Mouse (Mus musculus) embryonic facial prominence, embryonic 10.5 days (tissue): Measurements from ENCODE around the gene Medag. TPM values are rescaled to one million over a fixed set of nuclear protein-coding genes. Genes with fewer than 3 reads are reported as not detected.

Experiments used
- DNase-seq: peaks from one replicate; pipeline ENCODE4 v3.0.0-alpha.2; 2017; ENCODE audit warnings: low spot score
- H3K27ac ChIP-seq: fragments of 300-500 bp; sonication (generic); replicated peaks from 2 replicates; pipeline ENCODE4 v1.5.1; 2016; ENCODE audit warnings: mild to moderate bottlenecking
- H3K27me3 ChIP-seq: fragments of 300-500 bp; sonication (generic); replicated peaks from 2 replicates; pipeline ENCODE4 v1.6.1; 2016; ENCODE audit warnings: low read depth, mild to moderate bottlenecking; ENCODE audit not compliant: poor library complexity, severe bottlenecking
- H3K36me3 ChIP-seq: fragments of 300-500 bp; sonication (generic); replicated peaks from 2 replicates; pipeline ENCODE4 v1.6.1; 2016; ENCODE audit warnings: mild to moderate bottlenecking, moderate library complexity
- H3K4me1 ChIP-seq: fragments of 300-500 bp; sonication (generic); 2 replicates; pipeline ENCODE4 v1.6.1; 2016
- H3K4me3 ChIP-seq: fragments of 300-500 bp; sonication (generic); 2 replicates; pipeline ENCODE4 v1.5.1; 2016; ENCODE audit warnings: mild to moderate bottlenecking, moderate library complexity
- H3K9me3 ChIP-seq: fragments of 300-500 bp; sonication (generic); 2 replicates; pipeline ENCODE4 v1.6.1; 2016; ENCODE audit warnings: mild to moderate bottlenecking
- WGBS: fragments of 180-500 bp; shearing (Covaris S2); methylation state at CpG from one replicate; pipeline ENCODE4 v1.1.7; 2016; 5-methylcytosine and 5-hydroxymethylcytosine counted together
- polyA plus RNA-seq: library from polyadenylated mRNA; unstranded; fragments of >200 nt; fragmentation: Nextera tagmentation; extraction: Ambion mirVana; gene quantifications from 2 replicates; pipeline ENCODE4 v1.2.1, GENCODE M21; 2016

Medag gene
- polyA plus RNA-seq, 1 experiment from 2014 or later = 0.17 TPM

GRCm38 (mm10) chr5:149388947-149389346, 22.6 kb upstream of the Medag start:
- WGBS = 86% methylated on average over 5 of the region's 5 CpGs
- Histone ChIP-seq H3K4me1 (peaks cover 37% of the 10 kb centered on the region), H3K27ac (peak overlapping the region; percentile 60), H3K27me3 (no peaks in the 10 kb centered on the region; the same call in 1 of the 2 replicates), H3K4me3 (no peak overlapping the region), H3K36me3 (no peaks in the 10 kb centered on the region), H3K9me3 (peaks cover 7% of the 10 kb centered on the region; the same call in 1 of the 2 replicates)
- DNase-seq = no peak

GRCm38 (mm10) chr5:149389548-149390211, 21.9 kb upstream of the Medag start:
- Histone ChIP-seq H3K9me3 (peaks cover 7% of the 10 kb centered on the region; the same call in 1 of the 2 replicates), H3K4me1 (peaks cover 37% of the 10 kb centered on the region), H3K4me3 (no peak overlapping the region), H3K27me3 (no peaks in the 10 kb centered on the region; the same call in 1 of the 2 replicates), H3K27ac (peak overlapping the region; percentile 60), H3K36me3 (no peaks in the 10 kb centered on the region)
- DNase-seq = peak; percentile 36
- 58% methylated on average over 11 of the region's 11 CpGs for WGBS

DNA sequence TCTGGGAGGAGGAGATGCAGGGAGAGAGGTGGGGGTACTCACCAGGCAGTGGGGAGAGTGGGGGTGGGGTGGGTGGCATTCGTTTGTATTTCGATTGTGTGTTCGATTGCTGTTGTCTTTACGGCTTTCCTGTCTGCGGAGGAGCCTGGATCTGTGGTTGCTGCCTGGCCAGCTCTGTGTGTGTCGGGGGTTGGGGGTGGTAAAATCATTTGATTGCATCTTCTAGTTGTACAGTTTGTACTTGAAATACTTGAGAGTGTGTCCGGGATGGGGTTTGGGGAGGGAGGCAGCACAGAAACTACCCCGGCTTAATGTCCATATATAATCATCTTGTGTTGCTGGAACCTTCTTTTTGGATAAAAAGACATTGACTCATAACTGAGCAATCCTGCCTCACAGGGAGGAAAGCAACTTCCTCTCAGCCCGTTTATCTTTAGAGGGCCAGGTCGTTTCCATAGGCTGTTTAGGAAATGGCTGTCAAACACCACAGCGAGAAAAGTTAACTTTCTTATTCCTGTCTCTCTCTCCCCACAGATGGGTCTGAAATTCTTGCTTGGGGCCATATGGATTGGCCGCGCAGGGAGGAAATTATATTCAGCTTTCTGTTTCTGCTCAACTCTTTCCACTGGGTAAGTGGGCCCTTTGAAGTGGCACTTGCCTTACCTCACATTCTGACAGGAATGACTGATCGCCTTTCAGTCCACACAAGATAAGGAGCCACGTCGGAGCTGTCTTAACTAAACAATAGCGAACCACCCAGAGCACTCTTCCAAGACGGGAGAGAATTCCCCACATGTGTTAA, 19.8 kb upstream of the Medag start:
- Histone ChIP-seq H3K4me1 (peaks cover 37% of the 10 kb centered on the region), H3K9me3 (peaks cover 7% of the 10 kb centered on the region; the same call in 1 of the 2 replicates), H3K4me3 (0 out of 2 replicates have a peak overlapping the region, but pooled peaks have one; percentile 12), H3K36me3 (no peaks in the 10 kb centered on the region), H3K27ac (peak overlapping the region; percentile 74), H3K27me3 (no peaks in the 10 kb centered on the region; the same call in 1 of the 2 replicates)
- 41% methylated on average over 18 of the region's 18 CpGs for WGBS
- DNase-seq = peak; percentile 53

GRCm38 (mm10) chr5:149392420-149392988, 19.0 kb upstream of the Medag start:
- no peaks in the 10 kb centered on the region; the same call in 1 of the 2 replicates for H3K27me3 ChIP-seq
- no peak overlapping the region; the same call in 1 of the 2 replicates for H3K27ac ChIP-seq
- peak; percentile 46 for DNase-seq
- WGBS = 67% methylated on average over 6 of the region's 6 CpGs
- peaks cover 7% of the 10 kb centered on the region; the same call in 1 of the 2 replicates for H3K9me3 ChIP-seq
- peaks cover 37% of the 10 kb centered on the region for H3K4me1 ChIP-seq
- no peaks in the 10 kb centered on the region for H3K36me3 ChIP-seq
- H3K4me3 ChIP-seq = no peak overlapping the region

DNA sequence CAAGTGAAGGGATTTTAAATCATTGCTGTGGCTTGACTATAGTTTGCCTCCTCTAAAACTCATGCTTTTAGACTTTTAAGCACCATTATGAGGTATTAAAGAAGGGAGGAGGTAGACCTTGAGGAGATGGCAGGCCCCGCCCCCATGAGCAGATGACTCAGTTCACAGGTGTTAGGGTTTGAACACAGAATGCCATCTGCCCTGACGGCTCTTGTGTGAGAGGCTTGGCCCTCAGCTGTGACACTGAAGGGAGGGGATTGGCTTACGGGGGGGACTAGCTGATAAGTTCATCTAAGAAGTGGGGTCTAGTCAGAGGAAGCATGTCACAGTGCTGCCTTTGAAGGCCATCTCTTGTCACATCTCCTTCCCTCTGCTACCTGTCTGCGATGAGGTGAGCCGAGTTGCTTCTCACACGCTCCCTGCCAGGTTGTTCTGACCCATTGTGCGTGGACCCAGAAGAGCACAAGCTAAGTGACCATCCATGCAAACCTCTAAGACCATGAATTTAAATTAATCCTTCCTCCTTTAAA, 10.0 kb upstream of the Medag start:
- peaks cover 9% of the 10 kb centered on the region for H3K9me3 ChIP-seq
- no peak for DNase-seq
- no peak overlapping the region for H3K4me3 ChIP-seq
- H3K27ac ChIP-seq = no peak overlapping the region
- H3K4me1 ChIP-seq = peaks cover 9% of the 10 kb centered on the region
- no peaks in the 10 kb centered on the region for H3K36me3 ChIP-seq
- WGBS = 89% methylated on average over 7 of the region's 7 CpGs
- no peaks in the 10 kb centered on the region for H3K27me3 ChIP-seq

- peaks cover 9% of the 10 kb centered on the region for H3K9me3 ChIP-seq
- no peak overlapping the region for H3K27ac ChIP-seq
- H3K36me3 ChIP-seq = no peaks in the 10 kb centered on the region
- H3K27me3 ChIP-seq = no peaks in the 10 kb centered on the region
- H3K4me1 ChIP-seq = peaks cover 9% of the 10 kb centered on the region
- DNase-seq = no peak
- H3K4me3 ChIP-seq = no peak overlapping the region
- 91% methylated on average over 10 of the region's 10 CpGs for WGBS
Observed at GRCm38 (mm10) chr5:149402029-149402428, 9.5 kb upstream of the Medag start.

GRCm38 (mm10) chr5:149403386-149403785, 8.2 kb upstream of the Medag start:
- DNase-seq = no peak
- no peaks in the 10 kb centered on the region for H3K36me3 ChIP-seq
- no peak overlapping the region for H3K27ac ChIP-seq
- H3K4me3 ChIP-seq = no peak overlapping the region
- H3K9me3 ChIP-seq = peaks cover 15% of the 10 kb centered on the region
- H3K27me3 ChIP-seq = no peaks in the 10 kb centered on the region
- WGBS = 79% methylated on average over 5 of the region's 5 CpGs
- H3K4me1 ChIP-seq = peaks cover 9% of the 10 kb centered on the region

DNA sequence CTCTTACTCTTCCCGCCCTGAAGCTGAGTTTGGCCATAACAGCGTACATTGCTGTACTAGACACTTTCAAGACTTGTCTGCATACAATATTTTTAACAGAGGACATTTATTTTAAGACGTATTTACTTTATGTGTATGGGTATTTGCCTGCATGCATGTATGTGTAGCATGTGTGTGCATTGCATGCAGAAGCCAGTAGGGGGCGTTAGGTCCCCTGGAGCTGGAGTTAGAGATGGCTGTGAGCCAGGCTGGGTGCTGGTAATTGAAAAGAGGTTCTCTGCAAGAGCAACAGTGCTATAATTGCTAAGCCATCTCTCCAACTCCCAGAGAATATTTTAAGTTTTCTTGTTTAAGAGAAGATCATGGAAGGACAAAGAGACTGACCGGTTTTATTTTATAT, 6.8 kb upstream of the Medag start:
- Histone ChIP-seq H3K36me3 (no peaks in the 10 kb centered on the region), H3K27me3 (peaks cover 1% of the 10 kb centered on the region; the same call in 1 of the 2 replicates), H3K27ac (no peak overlapping the region), H3K9me3 (peaks cover 15% of the 10 kb centered on the region), H3K4me3 (no peak overlapping the region), H3K4me1 (peaks cover 6% of the 10 kb centered on the region)
- 83% methylated on average over 5 of the region's 5 CpGs for WGBS
- no peak for DNase-seq

GRCm38 (mm10) chr5:149406791-149407276, 4.7 kb upstream of the Medag start:
- Histone ChIP-seq H3K27me3 (peaks cover 23% of the 10 kb centered on the region), H3K4me3 (no peak overlapping the region), H3K4me1 (peaks cover 14% of the 10 kb centered on the region), H3K36me3 (no peaks in the 10 kb centered on the region), H3K9me3 (peaks cover 15% of the 10 kb centered on the region), H3K27ac (no peak overlapping the region; the same call in 1 of the 2 replicates)
- DNase-seq = no peak
- 95% methylated on average over 8 of the region's 8 CpGs for WGBS

DNA sequence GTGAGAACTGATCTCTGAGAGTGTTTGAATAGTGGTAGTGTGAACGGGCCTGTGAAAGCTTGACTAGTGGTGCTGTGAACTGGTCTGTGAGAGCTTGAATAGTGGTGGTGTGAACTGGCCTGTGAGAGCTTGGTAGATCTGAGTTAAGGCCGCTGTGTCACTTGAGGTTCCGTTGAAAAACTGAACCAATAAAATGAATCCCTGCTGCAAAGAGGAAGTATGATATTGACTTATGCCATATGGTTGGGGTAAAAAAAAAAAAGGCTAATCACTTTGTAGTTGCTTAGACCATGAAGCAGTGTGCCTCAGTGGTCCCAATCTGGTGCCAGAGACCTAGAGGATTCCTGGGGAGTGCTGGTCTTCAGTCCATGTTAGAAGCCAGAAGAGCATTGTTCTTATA, 2.0 kb upstream of the Medag start:
- DNase-seq = no peak
- WGBS = 91% methylated on average over 3 of the region's 3 CpGs
- H3K36me3 ChIP-seq = no peaks in the 10 kb centered on the region
- no peak overlapping the region for H3K4me3 ChIP-seq
- H3K4me1 ChIP-seq = peaks cover 20% of the 10 kb centered on the region
- no peak overlapping the region for H3K27ac ChIP-seq
- peaks cover 43% of the 10 kb centered on the region for H3K27me3 ChIP-seq
- peaks cover 10% of the 10 kb centered on the region for H3K9me3 ChIP-seq

DNA sequence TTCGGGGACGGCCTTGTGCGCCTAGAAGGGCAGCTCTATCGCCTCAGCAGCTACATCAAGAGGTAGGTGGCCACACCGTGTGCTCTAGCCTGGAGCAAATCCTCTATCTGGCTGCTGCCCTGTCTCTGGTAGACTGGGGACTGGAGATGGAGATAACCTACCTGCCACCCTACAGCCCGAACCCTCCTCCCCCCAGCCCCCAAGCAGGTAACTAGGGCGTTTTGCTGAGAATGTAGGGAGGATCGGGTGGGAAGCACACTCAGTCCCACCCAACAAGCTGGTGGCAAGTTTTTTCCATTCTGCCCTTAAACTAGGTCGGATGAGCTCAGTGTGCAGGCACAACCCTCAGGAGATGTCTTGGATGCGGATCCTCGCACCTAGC, 636 bp downstream of the Medag start:
- H3K27ac ChIP-seq = peak overlapping the region; percentile 77
- peaks cover 6% of the 10 kb centered on the region; the same call in 1 of the 2 replicates for H3K9me3 ChIP-seq
- H3K4me1 ChIP-seq = peaks cover 14% of the 10 kb centered on the region
- 31% methylated on average over 11 of the region's 11 CpGs for WGBS
- peak overlapping the region; percentile 56 for H3K4me3 ChIP-seq
- DNase-seq = no peak
- H3K27me3 ChIP-seq = peaks cover 49% of the 10 kb centered on the region
- H3K36me3 ChIP-seq = no peaks in the 10 kb centered on the region

DNA sequence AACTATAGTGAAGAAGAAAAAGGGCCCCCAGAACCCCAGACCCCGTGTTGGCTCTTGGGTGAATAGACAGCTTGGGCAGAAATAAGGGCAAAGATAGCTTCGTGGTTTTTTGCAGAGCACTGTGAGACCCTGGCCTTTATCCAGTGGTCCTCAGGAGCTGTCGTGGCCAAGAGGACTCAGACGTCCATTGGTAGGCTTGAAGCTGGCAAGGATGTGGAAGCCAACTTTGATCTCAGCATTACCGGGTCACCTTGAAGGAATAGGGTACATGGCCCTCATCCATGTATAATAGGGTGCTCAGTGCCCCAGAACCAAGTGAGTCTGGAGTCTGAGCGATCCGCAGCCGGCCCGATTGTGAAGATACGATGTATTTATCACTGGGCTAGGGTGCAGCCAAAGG, 1.1 kb downstream of the Medag start:
- WGBS = 90% methylated on average over 10 of the region's 10 CpGs
- Histone ChIP-seq H3K27me3 (peaks cover 49% of the 10 kb centered on the region), H3K9me3 (peaks cover 4% of the 10 kb centered on the region; the same call in 1 of the 2 replicates), H3K36me3 (no peaks in the 10 kb centered on the region), H3K4me3 (no peak overlapping the region), H3K4me1 (peaks cover 14% of the 10 kb centered on the region), H3K27ac (no peak overlapping the region)
- DNase-seq = no peak
